Mouse (Mus musculus): ENCODE measurements around the gene Olfr131.
"Not testable (repeated sequence)": the region's sequence is repeated elsewhere in the genome, so short reads cannot be mapped to it uniquely, and the experiment has no call there.

The Olfr131 gene

GRCm38 (mm10) chr17:38088593-38088992 lies at the start of gene Olfr131:
Olfr131 (minus strand) TSS chr17:38088693.
- no peak for DNase-seq (ENCODE audit: low spot score in 2 of 2)

GRCm38 (mm10) chr17:38134426-38134825 lies 45.9 kb upstream of the Olfr131 start, which contains the start of gene Olfr132:
Olfr132 (minus strand) TSS chr17:38134526.
- no peak for DNase-seq (ENCODE audit: low spot score in 2 of 2)

- not testable (repeated sequence) for DNase-seq (ENCODE audit: low spot score in 2 of 2)
Observed at GRCm38 (mm10) chr17:38125371-38125770, 36.9 kb upstream of the Olfr131 start.

- not testable (repeated sequence) for DNase-seq (ENCODE audit: low spot score in 2 of 2)
Observed at GRCm38 (mm10) chr17:38124199-38124598, 35.7 kb upstream of the Olfr131 start.

GRCm38 (mm10) chr17:38082364-38082763 lies 6.1 kb downstream of the Olfr131 start:
- no peak for DNase-seq (ENCODE audit: low spot score in 2 of 2)

DNA sequence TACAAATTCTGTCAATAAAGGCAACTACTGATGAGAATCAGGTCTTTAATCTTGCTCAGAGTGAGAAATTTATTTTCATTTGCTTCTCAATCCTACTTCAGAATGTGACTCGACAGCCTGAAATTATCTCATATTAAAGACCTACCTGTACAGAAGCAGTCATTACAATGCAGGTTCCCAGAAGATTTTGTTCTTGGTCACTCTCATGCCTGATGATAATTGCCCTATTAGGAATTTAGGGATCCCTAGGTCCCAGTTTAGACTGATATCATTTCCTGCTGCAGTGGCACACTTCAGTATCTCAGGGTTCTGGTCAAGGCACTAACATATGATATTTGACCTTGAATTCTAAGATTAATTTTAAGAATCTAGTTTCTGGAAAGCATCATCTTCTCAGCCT lies 24.9 kb downstream of the Olfr131 start, which contains the start of gene Olfr130:
TSS of gene Olfr130 (plus strand) at position 301 of the 400 bp plus-strand sequence.
- no peak for DNase-seq (ENCODE audit: low spot score in 2 of 2)

GRCm38 (mm10) chr17:38059979-38060378 lies 28.5 kb downstream of the Olfr131 start, which contains the start of gene Olfr129:
Olfr129 (minus strand) TSS chr17:38060079.
- DNase-seq (ENCODE audit: low spot score in 2 of 2): no peak

All from spleen, postnatal 36 days (tissue).